In genomic region chr5:134312691-134313450, GRCm38 (mm10) we compare ENCODE assay signal across 7 mouse cellular contexts. TPM values are rescaled to one million over a fixed set of nuclear protein-coding genes. Genes with fewer than 3 reads are reported as not detected.
DNase-seq lines count a peak whose midpoint lies in the region; ATAC-seq lines count a peak whose summit lies in the region.

No protein-coding gene starts in this region.

- no peak for ATAC-seq in heart, embryonic 13.5 days (ENCODE audit: extremely low read depth, insufficient number of reproducible peaks, low FRiP score, low TSS enrichment)
- no peak for ATAC-seq in stomach, embryonic 16.5 days (ENCODE audit: insufficient read depth, low FRiP score)

- peak; percentile 17 for DNase-seq in 3134 (ENCODE audit: extremely low read depth, insufficient read length, low spot score)
- DNase-seq in CD4-positive helper T cell, adult 2 months (ENCODE audit: low read depth, low spot score) = peak; percentile 45
- peak; percentile 62 for DNase-seq in embryo, embryonic 10.5 days (ENCODE audit: low spot score)
- peak; percentile 37 for DNase-seq in kidney, postnatal 14 days
- DNase-seq in lung, postnatal 10 days = peak; percentile 28

- no peaks in the 10 kb centered on the region for H3K9me3 ChIP-seq in heart, embryonic 13.5 days
- no peaks in the 10 kb centered on the region for H3K9me3 ChIP-seq in stomach, embryonic 16.5 days (replicated peaks; ENCODE audit: control insufficient read depth, low read length)

- peaks cover 39% of the 10 kb centered on the region for H3K36me3 ChIP-seq in heart, embryonic 13.5 days
- H3K36me3 ChIP-seq in stomach, embryonic 16.5 days (ENCODE audit: control insufficient read depth, insufficient read depth, low read length) = peaks cover 10% of the 10 kb centered on the region; the same call in 1 of the 2 replicates

- H3K27me3 ChIP-seq in heart, embryonic 13.5 days (replicated peaks) = no peaks in the 10 kb centered on the region
- H3K27me3 ChIP-seq in stomach, embryonic 16.5 days (ENCODE audit: control insufficient read depth, insufficient read depth, low read length) = no peaks in the 10 kb centered on the region

- H3K4me2 ChIP-seq in heart, embryonic 13.5 days = peak overlapping the region; percentile 87
- peak overlapping the region; percentile 69 for H3K4me2 ChIP-seq in stomach, embryonic 16.5 days (ENCODE audit: low read depth, low read length)

- peak overlapping the region; percentile 96 for H3K4me3 ChIP-seq in heart, embryonic 13.5 days
- peak overlapping the region; percentile 81 for H3K4me3 ChIP-seq in stomach, embryonic 16.5 days (replicated peaks; ENCODE audit: low read length)

- H3K4me1 ChIP-seq in heart, embryonic 13.5 days = peaks cover 49% of the 10 kb centered on the region
- peaks cover 26% of the 10 kb centered on the region for H3K4me1 ChIP-seq in stomach, embryonic 16.5 days (ENCODE audit: control insufficient read depth, insufficient read depth, low read length)

- H3K27ac ChIP-seq in heart, embryonic 13.5 days (replicated peaks) = peak overlapping the region; percentile 100
- peak overlapping the region; percentile 95 for H3K27ac ChIP-seq in stomach, embryonic 16.5 days (ENCODE audit: low read length)

- peak overlapping the region; percentile 100 for H3K9ac ChIP-seq in heart, embryonic 13.5 days
- H3K9ac ChIP-seq in stomach, embryonic 16.5 days (ENCODE audit: low read length) = peak overlapping the region; percentile 87

- 7% methylated on average over 19 of the region's 19 CpGs for WGBS in heart, embryonic 13.5 days
- 4% methylated on average over 19 of the region's 19 CpGs for WGBS in stomach, embryonic 16.5 days

RNA-seq across cellular contexts. Expression of gene Gtf2i, which starts 1.7 kb away (rescaled TPM):
- 125 and 127 TPM in 2 replicates for polyA plus RNA-seq in heart, embryonic 13.5 days (2015; fragmentation: Nextera tagmentation; extraction: Ambion mirVana)
- polyA plus RNA-seq in stomach, embryonic 16.5 days (2015; fragmentation: Nextera tagmentation; extraction: Ambion mirVana) = 138 and 141 TPM in 2 replicates
